Mouse (Mus musculus) 416B (cell line): Measurements from ENCODE around the gene Enam.
"Not testable (repeated sequence)": the region's sequence is repeated elsewhere in the genome, so short reads cannot be mapped to it uniquely, and the experiment has no call there.

ENCODE experiments used
- DNase-seq: peaks from one replicate; pipeline ENCODE4 v3.0.0; 2011; ENCODE audit warnings: low read depth

Gene Enam

DNA sequence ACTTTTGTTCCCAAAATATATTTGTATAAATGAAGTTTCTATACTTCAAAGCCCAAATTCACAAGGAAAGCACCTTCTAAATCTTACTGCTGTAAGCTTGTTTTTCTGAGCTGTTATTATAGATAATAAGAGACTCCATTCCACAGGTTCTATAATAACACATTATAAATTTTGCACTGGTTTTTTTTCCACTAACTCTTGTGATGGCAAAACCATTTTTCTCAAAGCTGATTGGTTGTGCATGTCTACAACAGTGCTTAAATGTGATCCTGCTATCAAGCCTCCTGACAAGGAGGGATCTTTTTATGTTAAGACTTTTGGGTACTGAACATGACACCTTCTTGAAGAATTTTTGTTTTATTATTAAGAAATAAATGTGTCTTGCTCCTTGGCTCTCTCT, at the start of gene Enam:
Enam (plus strand) TSS at position 301 of the 400 bp plus-strand sequence.
- DNase-seq = no peak

DNA sequence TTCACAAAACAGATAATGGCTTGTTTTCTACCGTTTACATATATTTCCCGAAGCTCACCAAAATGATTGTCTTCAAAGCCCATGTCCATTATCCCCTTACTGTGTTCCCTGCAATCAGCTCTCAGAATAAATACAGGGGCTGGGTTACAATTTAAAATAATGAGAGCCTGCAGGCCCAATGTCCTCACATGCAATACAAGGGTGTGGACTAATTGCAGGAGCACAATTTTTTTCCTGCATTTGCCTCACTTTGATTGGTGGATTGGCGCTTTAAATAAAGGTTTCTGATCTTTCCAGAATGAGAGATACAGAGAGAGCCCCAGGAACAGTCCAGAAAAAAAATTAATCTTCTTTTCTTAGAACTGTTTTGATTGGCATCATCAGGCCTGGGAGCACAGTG, 32.1 kb upstream of the Enam start, which contains the start of gene Ambn:
Ambn (plus strand) TSS at position 301 of the 400 bp plus-strand sequence.
- no peak for DNase-seq

DNA sequence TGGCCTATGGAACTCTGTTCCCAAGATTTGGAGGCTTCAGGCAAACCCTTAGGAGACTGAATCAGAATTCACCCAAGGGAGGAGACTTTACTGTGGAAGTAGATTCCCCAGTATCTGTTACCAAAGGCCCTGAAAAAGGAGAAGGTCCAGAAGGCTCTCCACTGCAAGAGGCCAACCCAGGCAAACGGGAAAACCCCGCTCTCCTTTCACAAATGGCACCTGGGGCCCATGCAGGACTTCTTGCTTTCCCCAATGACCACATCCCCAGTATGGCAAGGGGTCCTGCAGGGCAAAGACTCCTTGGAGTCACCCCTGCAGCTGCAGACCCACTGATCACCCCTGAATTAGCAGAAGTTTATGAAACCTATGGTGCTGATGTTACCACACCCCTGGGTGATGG, 20.3 kb upstream of the Enam start:
- DNase-seq = no peak

DNA sequence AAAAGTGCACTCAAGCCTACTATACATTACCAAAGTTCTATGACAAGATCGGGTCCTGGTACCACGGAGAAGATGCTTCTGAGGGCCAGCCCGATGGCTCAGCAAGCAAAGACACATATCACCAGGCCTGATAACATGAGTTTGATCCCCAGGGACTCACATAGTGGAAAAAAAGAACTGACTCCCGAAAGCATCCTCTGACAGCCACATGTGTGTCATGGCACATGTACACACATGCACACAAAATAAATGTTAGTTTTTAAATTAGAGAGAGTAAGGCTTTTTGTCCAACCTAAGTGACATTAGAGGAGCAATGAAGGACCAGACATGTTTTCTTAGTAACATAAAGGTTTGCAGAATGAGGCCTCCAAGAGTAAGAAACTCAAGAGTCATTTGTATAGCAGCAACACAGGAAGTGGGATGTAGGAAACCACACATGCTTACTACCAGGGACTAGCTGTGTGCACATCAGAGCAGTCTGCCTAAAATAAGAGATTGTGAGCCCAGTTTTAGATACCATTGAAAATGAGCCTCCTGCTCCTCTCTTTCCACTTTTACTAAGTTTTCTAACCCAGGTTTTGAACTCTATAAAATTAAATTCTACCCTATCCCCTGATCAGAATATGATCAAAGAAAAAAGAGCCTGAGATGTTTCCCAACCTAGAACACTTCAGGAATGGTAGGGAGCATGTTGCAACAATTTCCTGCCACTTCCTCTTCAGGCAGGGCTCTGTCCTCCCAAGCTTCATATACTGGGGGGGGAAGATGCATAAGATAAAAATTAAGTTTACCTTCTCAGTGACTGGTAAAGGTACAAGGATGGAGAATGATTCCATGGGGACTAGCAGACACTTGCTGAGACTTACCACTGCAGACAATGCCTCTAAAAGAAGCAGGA, 18.7 kb upstream of the Enam start:
- DNase-seq = peak; percentile 29

DNA sequence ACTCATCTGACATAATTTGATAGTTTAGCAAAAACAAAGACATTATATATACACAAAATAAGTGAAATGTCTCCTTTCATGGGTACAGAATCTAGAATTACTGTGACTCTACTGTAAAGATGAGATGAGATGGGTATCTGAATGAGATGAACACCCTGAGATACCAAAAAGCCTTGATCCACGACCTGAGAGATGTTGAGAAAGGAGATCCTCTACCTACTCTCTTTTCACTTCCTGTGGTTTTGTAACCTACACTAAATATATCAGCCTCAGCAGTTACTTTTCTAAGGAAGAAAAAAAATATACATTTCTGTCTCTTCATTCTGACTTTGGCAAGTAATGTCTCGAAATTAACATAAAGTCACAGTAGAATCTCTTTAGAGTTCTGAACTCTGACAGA, 1.2 kb downstream of the Enam start:
- no peak for DNase-seq

DNA sequence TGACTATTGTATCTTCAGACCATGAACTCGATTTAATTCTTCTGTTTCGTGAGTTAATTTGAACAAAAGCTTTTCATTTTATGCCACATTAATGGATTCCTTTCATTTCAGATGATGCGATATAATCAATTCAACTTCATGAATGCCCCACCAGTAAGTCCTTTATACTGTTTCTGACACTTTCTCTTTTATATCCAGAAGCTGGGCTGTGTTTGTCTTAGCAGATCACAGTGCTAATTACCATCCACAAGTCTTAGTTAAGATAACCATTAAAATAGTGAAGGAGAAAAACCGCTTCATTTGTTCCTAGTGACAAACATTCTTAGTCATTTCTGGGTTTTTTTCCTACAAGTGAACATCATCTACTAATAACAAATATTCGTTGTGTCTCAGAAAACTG, 3.3 kb downstream of the Enam start:
- no peak for DNase-seq

DNA sequence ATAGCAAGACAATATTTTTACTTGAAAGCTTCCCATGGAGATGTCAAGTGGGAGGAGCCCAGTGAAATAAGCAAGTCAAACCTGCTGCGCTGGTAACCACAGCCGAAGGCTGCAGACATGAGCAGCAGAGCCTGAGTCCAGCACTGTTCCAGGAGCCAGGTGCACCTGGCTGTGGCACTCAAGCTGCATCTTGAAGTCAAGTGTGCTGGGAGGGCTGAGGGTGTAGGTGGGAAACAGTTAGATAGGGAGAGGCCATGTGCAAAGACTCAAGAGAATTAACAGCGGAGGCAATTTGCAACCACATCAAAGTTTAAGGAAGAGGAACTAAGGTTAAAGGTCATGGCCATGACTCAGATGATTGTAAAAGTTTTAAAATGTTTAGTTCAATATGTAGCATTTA, 12.0 kb downstream of the Enam start:
- DNase-seq = no peak

DNA sequence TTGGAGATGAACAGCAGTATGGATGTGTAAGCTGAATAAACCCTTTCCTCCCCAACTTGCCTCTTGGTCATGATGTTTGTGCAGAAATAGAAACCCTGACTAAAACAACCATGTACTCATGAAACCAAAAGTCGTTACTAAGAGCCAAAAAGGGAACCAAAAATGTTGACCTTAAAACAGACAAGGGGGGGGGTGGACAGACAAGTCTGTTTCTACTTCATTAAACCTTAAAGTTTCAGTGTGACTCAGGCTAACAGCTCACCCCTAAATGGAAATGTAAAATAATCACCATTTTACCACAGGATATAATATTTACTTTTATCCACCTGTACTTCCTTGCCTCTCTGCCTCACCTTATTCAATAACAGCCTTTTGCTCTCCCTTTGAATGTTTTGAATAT, 20.8 kb downstream of the Enam start:
- peak; percentile 14 for DNase-seq

DNA sequence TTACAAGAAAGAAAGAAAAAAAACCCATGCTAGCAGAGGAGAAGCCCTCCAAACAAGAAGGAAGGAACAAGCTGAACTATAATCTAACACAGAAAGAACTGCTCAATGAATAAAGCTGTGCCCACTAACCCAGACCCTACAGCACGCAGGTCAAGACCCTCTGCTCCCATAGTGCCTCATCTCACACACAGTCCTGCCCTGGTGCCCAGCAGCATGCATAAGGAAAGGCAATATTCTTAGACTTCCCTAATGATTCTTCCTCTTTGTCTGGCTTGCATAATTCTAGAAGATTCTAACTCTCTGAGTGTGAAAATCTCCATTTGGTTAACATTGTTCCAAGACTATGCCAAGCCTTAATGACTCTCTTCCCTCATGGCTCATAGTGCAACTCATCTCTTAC, 21.2 kb downstream of the Enam start:
- no peak for DNase-seq

DNA sequence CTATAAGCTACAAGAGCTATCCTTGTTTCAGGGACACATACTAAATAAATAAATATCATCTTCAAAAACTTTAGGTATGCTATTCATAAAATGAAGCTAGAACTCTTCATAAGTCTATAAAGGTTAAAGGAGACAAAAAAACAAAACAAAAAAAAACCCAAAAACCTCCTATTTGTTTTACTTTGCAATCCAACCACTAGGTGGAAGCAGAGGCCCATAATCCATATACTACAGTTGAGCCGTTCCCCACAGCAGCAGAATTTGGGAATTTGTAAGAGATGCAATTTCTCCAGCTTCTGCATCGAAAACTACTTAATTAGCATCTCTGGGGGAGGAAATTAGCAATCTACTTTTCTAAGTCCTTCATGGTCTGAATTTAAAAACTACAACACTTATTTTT, 31.5 kb downstream of the Enam start:
- peak; percentile 66 for DNase-seq

DNA sequence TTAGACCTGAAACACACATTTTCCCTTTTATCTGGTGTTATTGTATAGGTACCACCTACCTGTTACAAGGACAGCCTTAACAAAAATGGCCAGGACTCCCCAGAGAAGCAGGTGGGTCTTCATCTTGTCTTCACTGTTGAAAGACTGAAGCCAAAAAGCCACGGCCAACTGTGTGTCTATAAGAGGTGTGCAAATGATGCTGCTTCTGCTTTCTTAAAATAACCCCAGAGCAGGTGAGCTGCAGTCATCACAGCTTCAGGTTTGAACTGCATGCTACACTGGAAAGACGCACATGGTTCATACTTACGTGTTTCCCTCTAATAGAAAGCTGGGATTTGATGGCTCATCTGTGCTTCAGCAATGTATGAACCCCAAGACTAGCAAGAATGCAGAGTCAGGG, 39.9 kb downstream of the Enam start, which contains the start of gene Jchain:
Jchain (minus strand) TSS at position 235 of the 400 bp plus-strand sequence.
- no peak for DNase-seq

DNA sequence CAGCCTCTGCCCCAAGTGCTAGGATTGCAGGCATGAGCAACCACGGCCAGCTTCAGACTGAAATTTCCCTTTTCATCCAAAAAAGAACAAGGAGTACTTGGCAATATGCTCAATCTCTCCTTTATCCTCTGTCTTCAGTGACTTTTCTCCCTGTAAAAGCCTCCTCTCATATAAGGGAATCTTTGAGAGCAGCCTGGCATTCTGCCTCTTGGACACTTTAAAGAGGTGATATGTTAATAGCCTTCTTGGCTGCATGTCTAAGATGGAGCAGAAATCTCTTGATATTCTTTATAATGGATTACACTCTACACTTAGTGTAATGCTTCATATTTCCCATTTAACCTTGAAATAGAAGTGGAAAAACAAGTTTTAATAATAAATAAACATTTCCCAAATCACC, 43.1 kb downstream of the Enam start:
- DNase-seq = no peak

DNA sequence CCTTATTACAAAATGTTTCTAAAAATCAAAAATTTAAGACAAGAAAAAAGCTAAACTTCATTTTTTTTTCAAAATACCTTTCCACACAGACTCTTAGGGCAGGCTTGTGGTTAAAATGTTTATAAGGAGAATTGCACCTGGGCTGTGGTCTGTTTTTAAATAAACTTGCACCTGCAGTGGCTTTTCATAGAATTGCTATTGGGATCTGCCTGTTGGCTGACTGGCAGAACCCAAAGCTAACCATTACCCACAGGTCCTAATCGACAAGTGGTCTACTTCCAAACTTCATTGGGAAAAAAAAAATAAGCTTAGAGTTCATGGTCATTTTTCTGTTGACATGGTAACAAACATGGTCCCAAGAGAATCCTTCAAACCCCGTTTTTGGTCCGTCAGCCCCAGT, 46.9 kb downstream of the Enam start:
- DNase-seq = no peak

DNA sequence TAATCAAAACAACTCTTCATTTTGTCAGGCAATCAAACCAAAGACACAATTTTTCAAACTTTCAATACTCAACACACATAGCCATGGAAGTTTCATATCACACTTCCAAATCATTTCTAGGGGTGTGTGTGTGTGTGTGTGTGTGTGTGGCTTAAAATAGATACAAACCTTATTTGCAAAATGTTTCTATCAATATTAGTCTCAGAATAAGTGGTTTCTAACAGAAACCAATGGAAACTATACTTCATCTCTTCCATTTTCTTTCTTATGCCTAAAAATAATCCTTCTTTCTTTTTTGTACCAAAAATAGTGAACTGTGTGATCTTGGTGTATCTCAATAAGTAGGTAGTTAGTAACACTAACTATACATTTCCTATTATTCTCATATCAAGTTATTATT, 53.1 kb downstream of the Enam start:
- DNase-seq = no peak

DNA sequence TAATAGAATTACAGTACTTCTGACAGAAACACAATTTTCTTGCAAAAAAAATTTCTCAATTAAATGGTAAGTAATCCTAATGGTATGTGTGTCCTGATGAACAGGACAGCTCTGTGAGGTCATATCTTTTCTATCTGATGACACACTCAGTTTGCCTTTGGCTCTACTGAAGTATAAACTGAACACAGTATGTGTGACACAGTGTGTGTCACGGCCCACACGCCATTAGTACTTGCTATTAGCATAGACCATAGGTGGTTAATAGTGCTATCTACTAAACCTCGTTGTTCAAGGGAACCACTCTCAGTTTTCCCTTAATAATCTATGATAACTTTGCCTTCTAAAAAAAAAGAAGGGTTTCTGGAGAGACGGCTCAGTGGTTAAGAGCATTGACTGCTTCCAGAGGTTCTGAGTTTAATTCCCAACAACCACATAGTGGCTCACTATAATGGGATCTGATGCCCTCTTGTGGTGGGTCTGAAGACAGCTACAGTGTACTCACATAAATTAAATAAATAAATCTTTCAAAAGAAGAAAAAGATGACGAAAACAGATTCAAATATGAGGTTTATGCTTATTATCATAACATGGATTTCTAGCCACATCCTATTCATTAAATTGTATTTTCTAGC, 55.0 kb downstream of the Enam start:
- DNase-seq = peak; percentile 73

DNA sequence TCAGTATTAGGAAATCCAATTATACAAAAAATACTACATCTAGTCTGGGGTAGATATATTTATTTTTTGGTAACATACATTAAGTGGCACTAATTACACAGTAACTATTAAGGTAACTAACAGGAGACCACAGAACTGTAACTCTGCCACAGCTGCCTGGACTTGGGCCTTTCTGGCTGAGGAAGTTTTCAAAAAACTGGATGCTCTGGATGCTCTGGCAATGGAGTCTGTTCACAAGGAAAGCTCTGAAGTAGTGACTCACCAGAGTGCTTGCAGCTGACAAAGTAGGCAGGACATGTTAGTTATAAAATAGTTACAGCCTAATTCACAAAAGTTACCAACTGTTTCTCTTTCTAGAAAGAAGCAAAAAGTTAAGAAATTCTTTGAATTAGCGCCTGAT, 56.6 kb downstream of the Enam start:
- DNase-seq = not testable (repeated sequence)

DNA sequence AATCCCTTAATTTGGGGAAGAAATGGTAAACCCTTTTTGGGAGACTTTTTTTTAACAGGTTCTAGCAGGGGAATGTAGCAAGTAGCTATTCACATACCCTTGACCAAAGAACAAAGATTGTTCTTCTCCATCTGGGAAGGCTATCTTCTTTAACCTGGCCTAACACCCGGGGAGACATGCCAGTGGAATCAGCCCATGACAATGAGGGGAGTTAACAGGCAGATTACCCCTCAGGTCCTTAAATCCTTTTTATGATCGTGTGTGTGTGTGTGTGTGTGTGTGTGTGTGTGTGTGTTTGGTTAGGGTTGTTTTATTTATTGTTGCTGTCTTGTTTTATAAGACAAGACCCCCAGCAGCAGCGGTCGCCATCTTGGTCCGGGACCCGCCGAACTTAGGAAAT, 57.8 kb downstream of the Enam start:
- no peak for DNase-seq

DNA sequence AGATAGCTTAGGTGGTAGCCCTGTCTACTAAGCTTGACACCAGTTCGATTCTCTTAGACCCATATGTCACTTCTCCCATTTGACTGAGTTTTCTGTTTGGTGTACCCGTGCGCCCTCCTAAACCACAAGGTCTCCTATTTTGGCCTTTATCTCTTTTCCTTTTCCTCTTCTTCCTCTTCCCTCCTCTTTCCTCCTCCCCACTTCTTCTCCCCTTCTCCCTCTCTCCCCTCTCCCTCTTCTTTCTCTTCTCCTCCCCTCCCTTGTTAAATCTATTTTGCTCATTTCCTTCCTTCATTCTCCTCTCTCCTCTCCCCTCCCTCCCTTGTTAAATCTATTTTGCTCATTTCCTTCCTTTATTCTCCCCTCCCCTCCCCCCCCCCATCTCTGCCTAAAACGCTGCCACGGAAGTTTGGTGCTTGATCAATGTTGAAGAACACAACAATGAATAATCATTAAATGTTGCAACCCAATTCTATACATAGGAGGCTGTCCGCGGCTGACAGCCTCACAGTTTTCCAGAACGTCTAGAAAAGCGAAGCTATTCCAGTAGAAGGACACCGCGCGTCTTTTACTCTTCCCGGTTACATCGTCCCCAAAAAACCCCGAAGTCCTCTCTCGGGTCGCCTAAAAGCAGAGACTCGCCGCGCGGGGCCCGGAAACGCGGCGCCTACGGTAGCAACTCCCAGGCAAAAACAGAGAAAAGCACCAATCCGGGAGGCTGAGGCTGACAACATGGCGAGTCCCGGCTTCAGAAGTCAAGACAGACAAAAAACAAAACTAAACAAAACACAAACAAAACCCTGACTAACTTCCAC, 65.7 kb downstream of the Enam start:
- DNase-seq = peak; percentile 71

DNA sequence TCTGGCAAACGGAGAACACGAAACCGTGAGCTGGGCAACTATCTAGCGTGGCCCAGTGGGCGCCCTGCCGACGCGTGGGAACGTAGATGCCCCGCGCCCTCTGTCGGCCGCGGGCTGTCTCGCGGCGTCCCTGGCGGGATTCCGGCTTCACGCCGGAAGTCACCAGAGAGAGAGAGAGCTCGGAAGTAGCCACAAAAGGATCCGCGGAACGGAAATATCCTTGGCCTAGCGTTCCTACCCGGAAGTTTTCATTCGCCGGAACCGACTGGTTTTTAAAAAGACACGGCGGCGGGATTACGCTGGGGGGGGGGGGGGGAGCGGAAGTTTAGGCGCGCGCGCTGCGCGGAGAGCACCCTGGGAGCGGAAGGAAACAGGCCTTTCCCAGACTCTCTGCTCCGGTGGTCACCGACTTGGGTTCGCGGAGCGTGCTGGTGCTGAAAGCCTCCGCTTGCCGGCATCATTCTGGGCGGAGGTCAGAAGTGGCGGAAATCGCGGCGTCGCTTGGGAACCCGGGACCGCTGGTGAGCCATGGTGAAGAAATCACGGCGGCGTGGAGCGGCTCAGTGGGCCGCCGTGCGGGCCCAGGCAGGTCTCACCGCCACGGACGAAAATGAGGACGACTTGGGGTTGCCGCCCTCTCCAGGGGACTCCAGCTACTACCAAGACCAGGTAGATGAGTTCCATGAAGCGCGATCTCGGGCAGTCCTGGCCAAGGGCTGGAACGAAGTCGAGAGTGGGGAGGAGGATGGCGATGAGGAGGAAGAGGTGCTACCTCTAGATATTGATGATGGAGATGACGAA, 66.5 kb downstream of the Enam start, which contains the start of gene Utp3:
Utp3 (plus strand) TSS at position 377 of the 801 bp plus-strand sequence.
- peak; percentile 99 for DNase-seq
